Mouse (Mus musculus) heart, postnatal 4 days (tissue): ENCODE results near the gene C1ql2. TPM values are rescaled to one million over a fixed set of nuclear protein-coding genes. Genes with fewer than 3 reads are reported as not detected.

ENCODE experiments used
- DNase-seq: peaks from one replicate; pipeline ENCODE4 v3.0.0; 2021
- total RNA-seq, 2 experiments: library from RNA; stranded (reverse); gene quantifications; 2 replicates each; pipeline ENCODE4 v1.2.3; 2021

The C1ql2 gene
- total RNA-seq, 2 experiments from 2014 or later = not detected

- no peak for DNase-seq
Measured at GRCm38 (mm10) chr1:120389734-120390133, 49.4 kb downstream of the C1ql2 start.

DNA sequence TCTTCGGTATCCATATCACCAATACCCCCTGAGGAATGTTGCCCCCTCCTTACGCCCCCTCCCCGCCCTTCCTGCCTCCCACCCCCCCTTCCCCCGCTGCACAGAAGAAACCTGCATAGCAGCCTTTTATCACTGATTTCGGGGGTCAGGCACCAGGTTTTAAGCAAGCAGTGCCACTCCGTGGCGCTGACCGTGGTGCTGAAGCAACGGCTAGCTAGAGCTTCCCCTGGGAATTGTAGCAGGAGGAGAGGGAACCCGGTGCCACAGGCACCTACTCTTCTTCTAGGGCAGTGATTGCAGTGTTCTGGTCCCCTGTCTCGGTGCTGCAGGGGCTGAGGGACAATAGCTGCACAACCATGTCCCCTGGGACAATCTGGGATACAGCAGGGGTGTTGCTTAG, 50.0 kb downstream of the C1ql2 start:
- DNase-seq = peak; percentile 74

Other genes with a start within 250 kb of the C1ql2 start
- gene Dbi, start 219.5 kb upstream of the C1ql2 start, total RNA-seq = 100 to 1,000 TPM; 404 to 419 TPM
- 10 to 100 TPM in 1 of 2 experiments, 1 to 10 TPM in 1; 6.6 to 10.3 TPM for gene 3110009E18Rik, start 219.4 kb upstream of the C1ql2 start, total RNA-seq
- gene Steap3, start 67.9 kb upstream of the C1ql2 start, total RNA-seq = 10 to 100 TPM; 24.3 to 24.8 TPM
- under 1 TPM in 1 of 2 experiments, not detected in 1; 0.14 TPM for gene Marco, start 164.4 kb downstream of the C1ql2 start, total RNA-seq